Mouse (Mus musculus): ENCODE measurements at regions not wholly inside any gene's neighbourhood (a gene's known extent, or its start where the extent isn't known, plus 50 kb on each side); places are given as distances from the start of the nearest gene placed in this dataset.

GRCm38 (mm10) chr11:71675714-71676313 is 73.9 kb upstream of the Wscd1 start:
- H3K9ac ChIP-seq (ENCODE audit: low read depth, low read length): no peak overlapping the region
- TF ChIP-seq POLR2A (IDR thresholded peaks at IDR 0.05; ENCODE audit: extremely low read depth, insufficient read depth, low read length) (no peak), CTCF (IDR thresholded peaks at IDR 0.05; ENCODE audit: low read depth, low read length) (no peak)
- DNase-seq (ENCODE audit: extremely low read depth, low read depth, low spot score): no peak
- H3K79me2 ChIP-seq (ENCODE audit: control insufficient read depth, insufficient read depth, low read length): no peaks in the 10 kb centered on the region
- no peaks in the 10 kb centered on the region for H3K36me3 ChIP-seq (ENCODE audit: control insufficient read depth, insufficient read depth, low read length)
- no peak overlapping the region for H3K4me3 ChIP-seq (ENCODE audit: insufficient read depth, low read depth, low read length)
- H3K27ac ChIP-seq (replicated peaks; ENCODE audit: insufficient read depth, low read depth, low read length): no peak overlapping the region
- 54% methylated on average over 3 of the region's 3 CpGs for WGBS
- no peaks in the 10 kb centered on the region for H3K4me1 ChIP-seq (ENCODE audit: control insufficient read depth, insufficient read depth, low read length)
- H3K27me3 ChIP-seq (ENCODE audit: control insufficient read depth, insufficient read depth, low read length): no peaks in the 10 kb centered on the region

DNA sequence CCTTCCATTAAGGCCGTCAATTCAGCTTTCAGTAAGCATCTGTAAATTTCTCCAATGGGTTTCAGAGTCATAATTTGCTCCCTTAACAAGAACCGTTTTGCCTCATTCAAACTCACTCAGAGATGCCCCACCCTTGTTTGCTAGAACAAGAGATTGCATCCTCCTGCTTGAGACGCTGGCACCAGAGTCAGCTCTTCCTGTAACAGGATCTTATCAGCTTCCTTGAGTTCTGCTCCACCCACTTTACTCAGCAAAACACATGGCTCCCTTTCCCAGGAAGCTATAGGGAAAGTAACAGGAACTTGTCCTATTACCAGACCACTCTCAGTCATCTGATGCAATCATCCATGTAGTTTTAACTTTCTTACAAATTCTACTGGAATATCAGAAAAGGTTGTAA is 52.7 kb upstream of the Wscd1 start:
- WGBS: 31% methylated on average over 3 of the region's 3 CpGs
- TF ChIP-seq POLR2A (IDR thresholded peaks at IDR 0.05; ENCODE audit: extremely low read depth, insufficient read depth, low read length) (no peak), CTCF (IDR thresholded peaks at IDR 0.05; ENCODE audit: low read depth, low read length) (no peak)
- no peak overlapping the region for H3K27ac ChIP-seq (replicated peaks; ENCODE audit: insufficient read depth, low read depth, low read length)
- H3K79me2 ChIP-seq (ENCODE audit: control insufficient read depth, insufficient read depth, low read length): no peaks in the 10 kb centered on the region
- H3K4me1 ChIP-seq (ENCODE audit: control insufficient read depth, insufficient read depth, low read length): no peaks in the 10 kb centered on the region
- H3K9ac ChIP-seq (ENCODE audit: low read depth, low read length): no peak overlapping the region
- H3K36me3 ChIP-seq (ENCODE audit: control insufficient read depth, insufficient read depth, low read length): no peaks in the 10 kb centered on the region
- H3K27me3 ChIP-seq (ENCODE audit: control insufficient read depth, insufficient read depth, low read length): no peaks in the 10 kb centered on the region
- no peak for DNase-seq (ENCODE audit: extremely low read depth, low read depth, low spot score)
- H3K4me3 ChIP-seq (ENCODE audit: insufficient read depth, low read depth, low read length): no peak overlapping the region

DNA sequence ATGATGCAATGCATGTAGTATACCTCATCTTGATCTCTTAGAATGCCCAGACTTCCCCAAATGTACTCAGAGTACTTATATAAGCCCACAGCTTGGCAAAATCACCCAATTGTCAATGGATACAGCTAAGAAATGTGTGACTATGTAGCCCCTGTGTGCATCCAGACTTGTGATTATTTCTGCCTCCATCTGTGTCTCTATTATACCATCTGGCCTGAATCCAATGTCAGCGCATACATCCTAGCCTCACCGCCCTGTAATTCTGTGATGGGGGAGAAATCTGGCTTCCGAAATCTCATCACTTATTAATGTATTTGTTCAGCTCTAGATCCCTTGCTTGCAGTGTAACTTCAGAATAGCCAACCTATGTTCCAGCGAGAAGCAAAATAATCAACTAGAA is 50.9 kb upstream of the Wscd1 start:
- WGBS: 91% methylated on average over 4 of the region's 4 CpGs
- Histone ChIP-seq H3K36me3 (ENCODE audit: control insufficient read depth, insufficient read depth, low read length) (no peaks in the 10 kb centered on the region), H3K4me1 (ENCODE audit: control insufficient read depth, insufficient read depth, low read length) (no peaks in the 10 kb centered on the region), H3K4me3 (ENCODE audit: insufficient read depth, low read depth, low read length) (no peak overlapping the region), H3K9ac (ENCODE audit: low read depth, low read length) (no peak overlapping the region), H3K27ac (replicated peaks; ENCODE audit: insufficient read depth, low read depth, low read length) (no peak overlapping the region), H3K27me3 (ENCODE audit: control insufficient read depth, insufficient read depth, low read length) (no peaks in the 10 kb centered on the region), H3K79me2 (ENCODE audit: control insufficient read depth, insufficient read depth, low read length) (no peaks in the 10 kb centered on the region)
- no peak for DNase-seq (ENCODE audit: extremely low read depth, low read depth, low spot score)
- no peak for TF ChIP-seq CTCF (IDR thresholded peaks at IDR 0.05; ENCODE audit: low read depth, low read length)
- TF ChIP-seq POLR2A (IDR thresholded peaks at IDR 0.05; ENCODE audit: extremely low read depth, insufficient read depth, low read length): no peak

Data from liver, adult 2 months (tissue).